Mouse (Mus musculus) liver, postnatal 0 days (tissue): ENCODE data around the gene Fhit.

Experiments used
- CTCF ChIP-seq: sonication (generic); IDR thresholded peaks from 2 replicates; pipeline ENCODE4 v1.5.1; 2016; ENCODE audit warnings: antibody characterized with exemption, low read depth
- EP300 ChIP-seq: IDR thresholded peaks from 2 replicates; pipeline ENCODE4 v1.6.1; 2016; ENCODE audit warnings: antibody characterized with exemption, low read depth, mild to moderate bottlenecking

GRCm38 (mm10) chr14:10096236-10096635, 1065.6 kb downstream of the Fhit start:
- TF ChIP-seq CTCF (no peak), EP300 (no peak)
